Mouse (Mus musculus): ENCODE data around the gene Kpna3. TPM values are rescaled to one million over a fixed set of nuclear protein-coding genes. Genes with fewer than 3 reads are reported as not detected.

Gene Kpna3
- polyA plus RNA-seq, 1 experiment from 2014 or later: 107 TPM

- H3K4me2 ChIP-seq (ENCODE audit: low read depth, low read length, severe bottlenecking): no peak overlapping the region
- no peak for DNase-seq (ENCODE audit: low spot score)
- H3K36me3 ChIP-seq (ENCODE audit: control insufficient read depth, insufficient read depth, low read length): no peaks in the 10 kb centered on the region
- H3K9ac ChIP-seq (ENCODE audit: low read length): no peak overlapping the region
- 80% methylated on average over 3 of the region's 3 CpGs for WGBS
- no peaks in the 10 kb centered on the region for H3K9me3 ChIP-seq (ENCODE audit: control insufficient read depth, low read length)
- no peak overlapping the region for H3K4me3 ChIP-seq (ENCODE audit: low read depth, low read length)
- 0 out of 2 replicates have a peak, but pooled peaks cover 2% of the 10 kb centered on the region for H3K4me1 ChIP-seq (replicated peaks; ENCODE audit: control insufficient read depth, insufficient read depth, low read length)
- ATAC-seq (replicated peaks; ENCODE audit: low FRiP score): no peak
- H3K27me3 ChIP-seq (ENCODE audit: control insufficient read depth, insufficient read depth, low read length): no peaks in the 10 kb centered on the region
- no peak overlapping the region for H3K27ac ChIP-seq (ENCODE audit: low read depth, low read length)
Measured at GRCm38 (mm10) chr14:61364656-61365055, 75.0 kb downstream of the Kpna3 start.

GRCm38 (mm10) chr14:61363734-61364133 lies 75.9 kb downstream of the Kpna3 start:
- DNase-seq (ENCODE audit: low spot score): no peak
- Histone ChIP-seq H3K4me2 (ENCODE audit: low read depth, low read length, severe bottlenecking) (no peak overlapping the region), H3K4me3 (ENCODE audit: low read depth, low read length) (no peak overlapping the region), H3K36me3 (ENCODE audit: control insufficient read depth, insufficient read depth, low read length) (no peaks in the 10 kb centered on the region), H3K9ac (ENCODE audit: low read length) (no peak overlapping the region), H3K4me1 (replicated peaks; ENCODE audit: control insufficient read depth, insufficient read depth, low read length) (0 out of 2 replicates have a peak, but pooled peaks cover 2% of the 10 kb centered on the region), H3K27me3 (ENCODE audit: control insufficient read depth, insufficient read depth, low read length) (no peaks in the 10 kb centered on the region), H3K9me3 (ENCODE audit: control insufficient read depth, low read length) (no peaks in the 10 kb centered on the region), H3K27ac (ENCODE audit: low read depth, low read length) (no peak overlapping the region)
- WGBS: 89% methylated on average over 2 of the region's 2 CpGs
- no peak for ATAC-seq (replicated peaks; ENCODE audit: low FRiP score)

DNA sequence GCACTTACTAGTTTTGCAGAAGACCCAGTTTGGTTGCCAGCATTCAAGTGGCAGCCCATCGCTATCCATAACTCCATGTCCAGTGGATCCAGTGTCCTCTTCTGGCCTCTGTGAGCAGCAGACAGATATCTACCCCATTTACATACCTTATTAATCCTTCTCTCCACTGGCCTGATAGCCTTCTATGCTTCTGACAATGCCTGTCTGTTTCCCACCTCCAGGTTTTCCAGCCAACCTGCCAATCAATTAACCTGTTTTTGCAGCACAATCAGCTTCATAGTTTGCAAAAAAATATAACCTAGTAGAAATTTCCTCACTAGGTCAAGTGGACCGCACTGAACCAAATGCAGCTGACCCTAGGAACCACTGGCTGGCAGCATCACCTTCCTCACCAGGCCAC lies 77.4 kb downstream of the Kpna3 start:
- H3K9ac ChIP-seq (ENCODE audit: low read length): no peak overlapping the region

GRCm38 (mm10) chr14:61360981-61361511 lies 78.6 kb downstream of the Kpna3 start:
- no peaks in the 10 kb centered on the region for H3K9me3 ChIP-seq (ENCODE audit: control insufficient read depth, low read length)
- H3K36me3 ChIP-seq (ENCODE audit: control insufficient read depth, insufficient read depth, low read length): no peaks in the 10 kb centered on the region
- H3K4me2 ChIP-seq (ENCODE audit: low read depth, low read length, severe bottlenecking): peak overlapping the region; percentile 64
- no peaks in the 10 kb centered on the region for H3K27me3 ChIP-seq (ENCODE audit: control insufficient read depth, insufficient read depth, low read length)
- DNase-seq (ENCODE audit: low spot score) (no peak), ATAC-seq (replicated peaks; ENCODE audit: low FRiP score) (no peak; the same call in 1 of the 2 replicates)
- no peak overlapping the region for H3K4me3 ChIP-seq (ENCODE audit: low read depth, low read length)
- H3K4me1 ChIP-seq (replicated peaks; ENCODE audit: control insufficient read depth, insufficient read depth, low read length): 0 out of 2 replicates have a peak, but pooled peaks cover 2% of the 10 kb centered on the region
- no peak overlapping the region for H3K9ac ChIP-seq (ENCODE audit: low read length)
- WGBS: 63% methylated on average over 3 of the region's 3 CpGs
- no peak overlapping the region for H3K27ac ChIP-seq (ENCODE audit: low read depth, low read length)

More for the DNA sequence above, 77.4 kb downstream of the Kpna3 start:
- H3K4me2 ChIP-seq (ENCODE audit: low read depth, low read length, severe bottlenecking): no peak overlapping the region
- H3K4me3 ChIP-seq (ENCODE audit: low read depth, low read length): no peak overlapping the region
- no peaks in the 10 kb centered on the region for H3K36me3 ChIP-seq (ENCODE audit: control insufficient read depth, insufficient read depth, low read length)
- ATAC-seq (replicated peaks; ENCODE audit: low FRiP score): no peak
- no peak for DNase-seq (ENCODE audit: low spot score)
- no peaks in the 10 kb centered on the region for H3K27me3 ChIP-seq (ENCODE audit: control insufficient read depth, insufficient read depth, low read length)
- H3K9me3 ChIP-seq (ENCODE audit: control insufficient read depth, low read length): no peaks in the 10 kb centered on the region
- H3K27ac ChIP-seq (ENCODE audit: low read depth, low read length): no peak overlapping the region
- WGBS: 95% methylated on average over 2 of the region's 2 CpGs
- H3K4me1 ChIP-seq (replicated peaks; ENCODE audit: control insufficient read depth, insufficient read depth, low read length): 0 out of 2 replicates have a peak, but pooled peaks cover 2% of the 10 kb centered on the region

- no peaks in the 10 kb centered on the region for H3K36me3 ChIP-seq (ENCODE audit: control insufficient read depth, insufficient read depth, low read length)
- under 1% methylated on average over 40 of the region's 40 CpGs for WGBS
- no peaks in the 10 kb centered on the region for H3K9me3 ChIP-seq (ENCODE audit: control insufficient read depth, low read length)
- H3K4me1 ChIP-seq (replicated peaks; ENCODE audit: control insufficient read depth, insufficient read depth, low read length): 0 out of 2 replicates have a peak, but pooled peaks cover 2% of the 10 kb centered on the region
- H3K27ac ChIP-seq (ENCODE audit: low read depth, low read length): peak within 1 kb of the TSS; percentile 60
- H3K9ac ChIP-seq (ENCODE audit: low read length): peak within 1 kb of the TSS; percentile 81
- peak within 1 kb of the TSS; percentile 62 for H3K4me3 ChIP-seq (ENCODE audit: low read depth, low read length)
- H3K4me2 ChIP-seq (ENCODE audit: low read depth, low read length, severe bottlenecking): peak within 1 kb of the TSS; percentile 64
- H3K27me3 ChIP-seq (ENCODE audit: control insufficient read depth, insufficient read depth, low read length): no peaks in the 10 kb centered on the region
- ATAC-seq (replicated peaks; ENCODE audit: low FRiP score): peak; percentile 96
- peak; percentile 91 for DNase-seq (ENCODE audit: low spot score)
Measured at GRCm38 (mm10) chr14:61360131-61360980, 79.3 kb downstream of the Kpna3 start, which contains the start of gene Ebpl. Gene Ebpl (minus strand): TSS chr14:61360439.

DNA sequence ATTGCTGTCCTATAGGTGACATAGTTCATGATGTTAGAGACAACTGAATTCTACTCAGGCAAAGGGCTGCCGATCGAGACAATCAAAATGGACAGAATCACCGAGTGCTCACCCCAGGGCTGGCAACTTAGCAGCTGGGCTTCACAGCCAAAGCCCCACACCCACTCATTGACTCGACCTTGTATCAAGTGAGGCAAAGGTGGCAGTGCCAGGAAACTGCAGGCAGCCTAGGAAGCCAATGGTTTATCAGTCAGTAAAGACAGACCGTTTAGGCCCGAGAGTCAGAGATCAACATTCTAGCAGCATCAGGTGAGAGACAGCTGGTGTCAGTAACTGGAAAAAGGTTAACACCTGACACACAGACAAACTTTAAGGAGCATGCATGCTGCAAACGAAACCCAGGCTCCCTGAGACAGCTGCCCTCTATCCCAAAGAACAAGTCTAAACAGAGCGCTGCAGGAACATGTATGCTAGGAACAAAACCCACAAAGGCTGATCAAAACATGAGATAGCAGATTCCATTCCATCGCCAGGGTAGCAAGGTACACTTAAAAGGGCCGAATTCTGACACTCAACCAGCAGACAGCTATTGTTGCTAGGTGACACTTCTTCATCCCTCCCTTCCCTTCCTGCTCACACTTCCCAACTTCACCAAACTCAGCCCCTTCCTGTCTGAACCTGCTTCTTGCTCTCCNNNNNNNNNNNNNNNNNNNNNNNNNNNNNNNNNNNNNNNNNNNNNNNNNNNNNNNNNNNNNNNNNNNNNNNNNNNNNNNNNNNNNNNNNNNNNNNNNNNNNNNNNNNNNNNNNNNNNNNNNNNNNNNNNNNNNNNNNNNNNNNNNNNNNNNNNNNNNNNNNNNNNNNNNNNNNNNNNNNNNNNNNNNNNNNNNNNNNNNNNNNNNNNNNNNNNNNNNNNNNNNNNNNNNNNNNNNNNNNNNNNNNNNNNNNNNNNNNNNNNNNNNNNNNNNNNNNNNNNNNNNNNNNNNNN lies 85.1 kb downstream of the Kpna3 start:
- Histone ChIP-seq H3K36me3 (ENCODE audit: control insufficient read depth, insufficient read depth, low read length) (no peaks in the 10 kb centered on the region), H3K4me1 (replicated peaks; ENCODE audit: control insufficient read depth, insufficient read depth, low read length) (no peaks in the 10 kb centered on the region), H3K9me3 (ENCODE audit: control insufficient read depth, low read length) (no peaks in the 10 kb centered on the region), H3K27ac (ENCODE audit: low read depth, low read length) (no peak overlapping the region), H3K4me3 (ENCODE audit: low read depth, low read length) (no peak overlapping the region), H3K27me3 (ENCODE audit: control insufficient read depth, insufficient read depth, low read length) (no peaks in the 10 kb centered on the region), H3K4me2 (ENCODE audit: low read depth, low read length, severe bottlenecking) (no peak overlapping the region), H3K9ac (ENCODE audit: low read length) (no peak overlapping the region)
- ATAC-seq (replicated peaks; ENCODE audit: low FRiP score): no peak
- WGBS: 85% methylated on average over 10 of the region's 10 CpGs
- DNase-seq (ENCODE audit: low spot score): no peak

- 84% methylated on average over 6 of the region's 6 CpGs for WGBS
- Histone ChIP-seq H3K4me3 (ENCODE audit: low read depth, low read length) (no peak overlapping the region), H3K4me1 (replicated peaks; ENCODE audit: control insufficient read depth, insufficient read depth, low read length) (no peaks in the 10 kb centered on the region), H3K36me3 (ENCODE audit: control insufficient read depth, insufficient read depth, low read length) (no peaks in the 10 kb centered on the region), H3K9me3 (ENCODE audit: control insufficient read depth, low read length) (no peaks in the 10 kb centered on the region), H3K27ac (ENCODE audit: low read depth, low read length) (no peak overlapping the region), H3K9ac (ENCODE audit: low read length) (no peak overlapping the region), H3K4me2 (ENCODE audit: low read depth, low read length, severe bottlenecking) (no peak overlapping the region), H3K27me3 (ENCODE audit: control insufficient read depth, insufficient read depth, low read length) (no peaks in the 10 kb centered on the region)
- ATAC-seq (replicated peaks; ENCODE audit: low FRiP score): no peak
- DNase-seq (ENCODE audit: low spot score): no peak
Measured at GRCm38 (mm10) chr14:61350808-61351207, 88.9 kb downstream of the Kpna3 start.

- WGBS: 85% methylated on average over 4 of the region's 4 CpGs
- ATAC-seq (replicated peaks; ENCODE audit: low FRiP score) (no peak), DNase-seq (ENCODE audit: low spot score) (no peak)
Measured at GRCm38 (mm10) chr14:61349876-61350275, 89.8 kb downstream of the Kpna3 start.

More at GRCm38 (mm10) chr14:61349876-61350275, 89.8 kb downstream of the Kpna3 start:
- no peaks in the 10 kb centered on the region for H3K9me3 ChIP-seq (ENCODE audit: control insufficient read depth, low read length)
- no peak overlapping the region for H3K9ac ChIP-seq (ENCODE audit: low read length)
- H3K27ac ChIP-seq (ENCODE audit: low read depth, low read length): no peak overlapping the region
- no peaks in the 10 kb centered on the region for H3K4me1 ChIP-seq (replicated peaks; ENCODE audit: control insufficient read depth, insufficient read depth, low read length)
- no peak overlapping the region for H3K4me3 ChIP-seq (ENCODE audit: low read depth, low read length)
- no peaks in the 10 kb centered on the region for H3K36me3 ChIP-seq (ENCODE audit: control insufficient read depth, insufficient read depth, low read length)
- H3K27me3 ChIP-seq (ENCODE audit: control insufficient read depth, insufficient read depth, low read length): no peaks in the 10 kb centered on the region
- H3K4me2 ChIP-seq (ENCODE audit: low read depth, low read length, severe bottlenecking): no peak overlapping the region

Measured in forebrain, embryonic 11.5 days (tissue).